Mouse (Mus musculus): ENCODE measurements around the gene Sumo3. TPM values are rescaled to one million over a fixed set of nuclear protein-coding genes. Genes with fewer than 3 reads are reported as not detected.

The Sumo3 gene
- polyA plus RNA-seq, 1 experiment from 2014 or later, result 391 TPM

- H3K4me3 ChIP-seq, result no peak overlapping the region
- WGBS, result 76% methylated on average over 1 of the region's 1 CpGs
- H3K27ac ChIP-seq, result no peak overlapping the region
- H3K9me3 ChIP-seq, result no peaks in the 10 kb centered on the region
- H3K27me3 ChIP-seq, result no peaks in the 10 kb centered on the region
- no peak overlapping the region for H3K9ac ChIP-seq
- ATAC-seq (ENCODE audit: insufficient number of reproducible peaks, insufficient read depth, low FRiP score, low TSS enrichment), result no peak
- 0 out of 2 replicates have a peak, but pooled peaks cover 2% of the 10 kb centered on the region for H3K4me1 ChIP-seq
- H3K36me3 ChIP-seq, result no peaks in the 10 kb centered on the region
- no peak overlapping the region for H3K4me2 ChIP-seq (replicated peaks)
Observed at GRCm38 (mm10) chr10:77573162-77573561, 32.7 kb upstream of the Sumo3 start.

GRCm38 (mm10) chr10:77580027-77580920, 25.6 kb upstream of the Sumo3 start:
- no peak overlapping the region for H3K27ac ChIP-seq
- WGBS, result 61% methylated on average over 10 of the region's 10 CpGs
- no peak overlapping the region for H3K4me2 ChIP-seq (replicated peaks)
- peaks cover 23% of the 10 kb centered on the region for H3K4me1 ChIP-seq
- no peaks in the 10 kb centered on the region for H3K9me3 ChIP-seq
- no peak overlapping the region for H3K4me3 ChIP-seq
- no peak for ATAC-seq (ENCODE audit: insufficient number of reproducible peaks, insufficient read depth, low FRiP score, low TSS enrichment)
- no peak overlapping the region for H3K9ac ChIP-seq
- H3K36me3 ChIP-seq, result no peaks in the 10 kb centered on the region
- no peaks in the 10 kb centered on the region for H3K27me3 ChIP-seq

GRCm38 (mm10) chr10:77581023-77581407, 24.9 kb upstream of the Sumo3 start:
- H3K27ac ChIP-seq, result peak overlapping the region; percentile 90
- peaks cover 23% of the 10 kb centered on the region for H3K4me1 ChIP-seq
- peak overlapping the region; percentile 85 for H3K9ac ChIP-seq
- no peaks in the 10 kb centered on the region for H3K27me3 ChIP-seq
- 9% methylated on average over 8 of the region's 8 CpGs for WGBS
- peak overlapping the region; percentile 77 for H3K4me2 ChIP-seq (replicated peaks)
- H3K4me3 ChIP-seq, result peak overlapping the region; percentile 81
- no peaks in the 10 kb centered on the region for H3K36me3 ChIP-seq
- no peaks in the 10 kb centered on the region for H3K9me3 ChIP-seq
- no peak for ATAC-seq (ENCODE audit: insufficient number of reproducible peaks, insufficient read depth, low FRiP score, low TSS enrichment)

- H3K27me3 ChIP-seq, result no peaks in the 10 kb centered on the region
- peak within 1 kb of the TSS; percentile 81 for H3K4me3 ChIP-seq
- peak within 1 kb of the TSS; percentile 77 for H3K4me2 ChIP-seq (replicated peaks)
- under 1% methylated on average over 64 of the region's 64 CpGs for WGBS
- H3K9me3 ChIP-seq, result no peaks in the 10 kb centered on the region
- H3K4me1 ChIP-seq, result peaks cover 23% of the 10 kb centered on the region
- H3K27ac ChIP-seq, result peak within 1 kb of the TSS; percentile 90
- H3K9ac ChIP-seq, result peak within 1 kb of the TSS; percentile 85
- peaks cover under 1% of the 10 kb centered on the region; the same call in 1 of the 2 replicates for H3K36me3 ChIP-seq
- peak; percentile 97 for ATAC-seq (ENCODE audit: insufficient number of reproducible peaks, insufficient read depth, low FRiP score, low TSS enrichment)
Observed at GRCm38 (mm10) chr10:77581408-77582284, 24.3 kb upstream of the Sumo3 start, which contains the start of gene Pttg1ip. Gene Pttg1ip (plus strand): TSS chr10:77581720.

GRCm38 (mm10) chr10:77582285-77582618, 23.6 kb upstream of the Sumo3 start:
- Histone ChIP-seq H3K9ac (peak overlapping the region; percentile 85), H3K27ac (peak overlapping the region; percentile 90; the same call in 1 of the 2 replicates)
- ATAC-seq (ENCODE audit: insufficient number of reproducible peaks, insufficient read depth, low FRiP score, low TSS enrichment), result no peak

GRCm38 (mm10) chr10:77583795-77584422, 22.0 kb upstream of the Sumo3 start:
- H3K4me2 ChIP-seq (replicated peaks), result no peak overlapping the region
- H3K4me1 ChIP-seq, result peaks cover 23% of the 10 kb centered on the region
- no peaks in the 10 kb centered on the region for H3K27me3 ChIP-seq
- H3K9me3 ChIP-seq, result no peaks in the 10 kb centered on the region
- 0 out of 2 replicates have a peak overlapping the region, but pooled peaks have one; percentile 0 for H3K4me3 ChIP-seq
- H3K27ac ChIP-seq, result no peak overlapping the region
- WGBS, result 79% methylated on average over 10 of the region's 10 CpGs
- ATAC-seq (ENCODE audit: insufficient number of reproducible peaks, insufficient read depth, low FRiP score, low TSS enrichment), result no peak
- H3K9ac ChIP-seq, result no peak overlapping the region
- H3K36me3 ChIP-seq, result peaks cover 23% of the 10 kb centered on the region

More at GRCm38 (mm10) chr10:77582285-77582618, 23.6 kb upstream of the Sumo3 start:
- Histone ChIP-seq H3K27me3 (no peaks in the 10 kb centered on the region), H3K4me2 (replicated peaks) (peak overlapping the region; percentile 77), H3K9me3 (no peaks in the 10 kb centered on the region), H3K36me3 (peaks cover 7% of the 10 kb centered on the region; the same call in 1 of the 2 replicates), H3K4me3 (peak overlapping the region; percentile 81), H3K4me1 (peaks cover 23% of the 10 kb centered on the region)
- WGBS, result 16% methylated on average over 8 of the region's 8 CpGs

- H3K9ac ChIP-seq, result no peak overlapping the region
- no peak overlapping the region for H3K4me3 ChIP-seq
- H3K27ac ChIP-seq, result no peak overlapping the region
- 87% methylated on average over 3 of the region's 3 CpGs for WGBS
- H3K4me2 ChIP-seq (replicated peaks), result no peak overlapping the region
- H3K9me3 ChIP-seq, result no peaks in the 10 kb centered on the region
- no peaks in the 10 kb centered on the region for H3K27me3 ChIP-seq
- H3K36me3 ChIP-seq, result peaks cover 46% of the 10 kb centered on the region
- no peak for ATAC-seq (ENCODE audit: insufficient number of reproducible peaks, insufficient read depth, low FRiP score, low TSS enrichment)
- peaks cover 18% of the 10 kb centered on the region for H3K4me1 ChIP-seq
Observed at GRCm38 (mm10) chr10:77586637-77587036, 19.3 kb upstream of the Sumo3 start.

- Histone ChIP-seq H3K4me1 (peaks cover 17% of the 10 kb centered on the region), H3K4me2 (replicated peaks) (no peak overlapping the region), H3K27ac (no peak overlapping the region), H3K9me3 (no peaks in the 10 kb centered on the region), H3K27me3 (no peaks in the 10 kb centered on the region), H3K4me3 (no peak overlapping the region), H3K36me3 (peaks cover 52% of the 10 kb centered on the region), H3K9ac (no peak overlapping the region)
- 86% methylated on average over 6 of the region's 6 CpGs for WGBS
- no peak for ATAC-seq (ENCODE audit: insufficient number of reproducible peaks, insufficient read depth, low FRiP score, low TSS enrichment)
Observed at GRCm38 (mm10) chr10:77587091-77587775, 18.7 kb upstream of the Sumo3 start.

GRCm38 (mm10) chr10:77588036-77588435, 17.9 kb upstream of the Sumo3 start:
- H3K9me3 ChIP-seq, result no peaks in the 10 kb centered on the region
- 91% methylated on average over 2 of the region's 2 CpGs for WGBS
- H3K4me2 ChIP-seq (replicated peaks), result no peak overlapping the region
- peaks cover 9% of the 10 kb centered on the region for H3K4me1 ChIP-seq
- no peak overlapping the region for H3K4me3 ChIP-seq
- peaks cover 59% of the 10 kb centered on the region for H3K36me3 ChIP-seq
- no peaks in the 10 kb centered on the region for H3K27me3 ChIP-seq
- no peak for ATAC-seq (ENCODE audit: insufficient number of reproducible peaks, insufficient read depth, low FRiP score, low TSS enrichment)
- H3K9ac ChIP-seq, result no peak overlapping the region
- H3K27ac ChIP-seq, result no peak overlapping the region

- Histone ChIP-seq H3K4me3 (no peak overlapping the region), H3K4me2 (replicated peaks) (no peak overlapping the region), H3K9me3 (no peaks in the 10 kb centered on the region), H3K9ac (no peak overlapping the region), H3K36me3 (peaks cover 70% of the 10 kb centered on the region), H3K4me1 (no peaks in the 10 kb centered on the region), H3K27me3 (no peaks in the 10 kb centered on the region), H3K27ac (no peak overlapping the region)
- ATAC-seq (ENCODE audit: insufficient number of reproducible peaks, insufficient read depth, low FRiP score, low TSS enrichment), result no peak
- WGBS, result 79% methylated on average over 7 of the region's 7 CpGs
Observed at GRCm38 (mm10) chr10:77589117-77589516, 16.8 kb upstream of the Sumo3 start.

- Histone ChIP-seq H3K4me2 (replicated peaks) (no peak overlapping the region), H3K36me3 (peaks cover 77% of the 10 kb centered on the region), H3K27ac (no peak overlapping the region), H3K9ac (no peak overlapping the region), H3K9me3 (no peaks in the 10 kb centered on the region), H3K4me3 (no peak overlapping the region), H3K27me3 (no peaks in the 10 kb centered on the region), H3K4me1 (no peaks in the 10 kb centered on the region)
- 0 out of 2 replicates have a peak, but pooled peaks have one; percentile 41 for ATAC-seq (ENCODE audit: insufficient number of reproducible peaks, insufficient read depth, low FRiP score, low TSS enrichment)
- 79% methylated on average over 8 of the region's 8 CpGs for WGBS
Observed at GRCm38 (mm10) chr10:77589749-77590148, 16.1 kb upstream of the Sumo3 start.

Measured in embryonic facial prominence, embryonic 12.5 days (tissue).